Mouse (Mus musculus) cerebellum, postnatal 4 days (tissue): ENCODE results near the gene Zbtb16.
A peak's percentile ranks its signal among the peaks of the same experiment; 100 is the strongest.

ENCODE experiments used
- DNase-seq, 2 experiments: peaks; one replicate each; pipeline ENCODE4 v3.0.0; 2022; ENCODE audit warnings: low spot score in 2 of 2, mixed read lengths in 1 of 2

Zbtb16 gene

GRCm38 (mm10) chr9:48646781-48647647, 189.0 kb downstream of the Zbtb16 start:
- no peak for DNase-seq

GRCm38 (mm10) chr9:48646251-48646650, 189.8 kb downstream of the Zbtb16 start:
- DNase-seq: peak; percentile 52 to 79

GRCm38 (mm10) chr9:48645648-48646126, 190.3 kb downstream of the Zbtb16 start:
- DNase-seq: no peak

DNA sequence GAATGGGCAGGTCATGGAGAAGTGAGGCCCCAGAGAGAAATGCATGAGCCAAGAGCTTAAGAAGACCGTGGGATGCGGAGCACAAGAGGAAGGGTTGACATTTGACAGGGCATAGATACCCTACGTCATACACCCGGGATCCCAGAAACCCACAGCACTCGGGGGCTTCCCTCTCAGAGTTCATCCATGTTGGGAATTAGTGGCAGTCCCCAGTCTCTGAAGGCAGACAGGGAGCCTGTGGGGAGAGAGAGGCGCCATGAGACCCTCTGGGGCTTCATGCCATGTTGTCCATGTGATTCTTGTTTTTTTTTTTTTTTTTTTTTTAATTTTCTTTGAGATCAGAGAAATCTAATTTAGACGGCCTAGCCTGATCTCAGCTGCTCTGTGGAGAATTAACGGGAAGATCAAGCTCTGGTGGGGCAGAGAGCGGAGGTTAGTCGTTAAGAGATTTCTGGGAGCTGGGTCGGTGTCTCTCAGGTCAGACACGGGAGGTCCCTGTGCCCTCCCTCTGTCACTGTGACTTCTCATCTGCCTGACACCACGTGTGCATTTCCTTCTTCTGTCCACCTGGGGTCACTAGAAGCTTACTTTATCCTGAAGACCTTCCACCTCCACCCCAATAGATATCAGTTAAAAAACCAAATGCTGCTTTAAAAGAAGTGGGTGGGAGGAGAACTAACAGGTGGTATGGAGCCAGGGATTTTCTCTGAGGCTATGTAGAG, 190.9 kb downstream of the Zbtb16 start:
- DNase-seq: peak in 1 of 2 experiments; percentile 40

DNA sequence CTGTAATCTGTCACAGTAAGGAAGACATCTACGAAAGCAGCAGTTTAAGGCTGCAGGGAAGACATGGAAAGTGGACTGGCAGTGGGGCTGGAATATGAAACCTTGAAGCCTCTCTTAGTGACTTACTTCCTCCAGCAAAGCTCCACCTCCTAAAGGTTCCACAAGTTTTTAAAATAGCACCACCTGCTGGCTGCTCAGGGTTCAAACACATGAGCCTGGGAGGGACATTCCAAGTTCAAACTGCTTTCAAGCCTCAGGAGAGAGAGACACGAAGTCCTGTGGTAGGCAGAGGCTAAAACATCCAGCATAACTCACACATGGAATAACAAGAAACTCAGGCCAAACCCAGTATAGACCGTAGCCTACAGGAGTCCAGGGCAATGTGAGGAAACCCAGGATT, 191.6 kb downstream of the Zbtb16 start:
- no peak for DNase-seq

DNA sequence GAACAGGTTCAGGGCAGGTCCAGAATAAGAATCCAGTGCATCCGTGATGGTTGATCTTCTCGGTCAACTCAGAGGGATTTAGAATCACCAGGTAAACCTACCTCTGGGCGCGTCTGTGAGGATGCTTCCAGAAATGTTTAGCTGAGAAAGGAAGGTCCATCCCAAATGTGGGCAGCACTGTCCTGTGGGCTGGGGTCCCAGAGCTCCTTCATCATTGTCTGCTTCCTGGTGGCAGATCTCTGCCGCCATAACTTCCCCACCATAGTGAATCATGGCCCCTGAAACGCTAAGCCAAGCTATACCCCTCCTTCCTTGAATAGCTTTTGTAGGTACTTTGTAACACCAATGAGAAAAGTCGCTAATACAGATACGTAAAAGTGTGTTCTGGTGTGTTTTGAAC, 194.4 kb downstream of the Zbtb16 start:
- no peak for DNase-seq

DNA sequence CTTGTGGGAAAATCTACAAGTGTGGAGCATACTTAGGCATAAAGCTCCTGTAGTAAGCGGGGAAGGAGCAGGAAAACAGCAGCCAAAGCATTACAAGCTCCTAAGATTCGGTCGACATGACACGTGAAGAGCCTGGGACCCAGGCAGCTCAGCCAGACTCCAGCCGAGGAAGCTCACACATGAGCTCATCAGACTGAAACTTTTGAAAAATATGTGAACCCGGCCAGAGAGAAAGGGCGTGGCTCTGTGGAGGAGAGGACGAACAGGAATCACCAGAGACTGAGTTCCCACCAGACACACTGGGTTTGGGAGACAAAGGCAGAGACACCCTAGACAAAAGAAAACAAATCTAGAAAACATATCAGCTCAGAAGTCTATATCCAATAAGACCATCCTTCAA, 195.1 kb downstream of the Zbtb16 start:
- no peak for DNase-seq

DNA sequence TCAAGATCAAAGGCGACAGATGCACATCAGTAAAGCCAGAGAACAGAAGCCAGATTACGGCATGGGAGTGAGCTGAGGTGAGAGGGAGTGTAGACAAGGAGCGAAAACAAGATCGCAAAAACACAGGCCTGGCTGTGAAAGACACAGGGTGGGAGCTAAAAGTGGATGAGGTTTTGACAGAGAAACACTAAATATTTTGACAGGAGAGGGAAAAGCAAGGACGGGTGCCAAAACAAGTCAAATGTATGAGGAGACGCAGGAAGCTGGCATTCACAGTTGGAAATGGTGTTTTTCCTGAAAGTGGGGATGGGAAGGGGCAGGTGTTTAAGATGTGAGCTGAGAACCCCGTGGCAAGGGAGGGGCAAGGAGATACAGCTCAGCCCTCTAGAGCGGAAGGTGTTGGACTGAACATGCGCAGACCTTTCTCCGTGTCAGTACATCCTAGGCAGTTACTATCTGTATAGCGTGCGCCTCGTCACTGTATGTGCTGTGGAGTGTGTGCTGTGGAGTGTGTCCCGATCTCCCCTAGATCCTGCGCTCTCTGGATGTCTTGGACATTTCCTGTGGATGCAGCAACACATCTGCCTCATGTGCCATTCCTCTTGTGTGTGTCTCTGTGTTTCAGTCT, 197.7 kb downstream of the Zbtb16 start:
- no peak for DNase-seq

- no peak for DNase-seq
These were observed 198.9 kb downstream of the Zbtb16 start for GRCm38 (mm10) chr9:48637161-48637560.

- no peak for DNase-seq
These were observed 200.3 kb downstream of the Zbtb16 start for GRCm38 (mm10) chr9:48635576-48636350.

DNA sequence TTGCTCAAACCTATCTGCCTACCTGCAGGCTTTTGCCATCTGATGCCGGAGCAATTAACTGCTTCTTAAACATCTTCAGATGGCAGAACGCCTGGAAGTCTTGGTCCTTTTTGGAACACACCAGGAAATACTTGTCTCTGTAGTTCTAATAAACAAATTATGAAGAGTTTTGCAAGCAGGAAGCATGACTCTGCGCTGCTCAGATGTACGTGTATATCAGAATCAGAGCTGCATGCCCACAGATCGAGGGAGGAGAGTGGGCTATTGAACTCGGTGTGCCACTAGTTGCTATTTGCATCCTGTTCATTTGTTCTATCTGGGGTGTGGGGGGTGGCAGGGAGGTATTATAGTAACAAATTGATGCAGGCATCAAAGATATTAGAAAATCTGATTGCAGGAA, 202.9 kb downstream of the Zbtb16 start:
- DNase-seq: no peak

GRCm38 (mm10) chr9:48619268-48619667, 216.8 kb downstream of the Zbtb16 start:
- DNase-seq: no peak

GRCm38 (mm10) chr9:48618589-48618988, 217.4 kb downstream of the Zbtb16 start:
- DNase-seq: peak; percentile 48 to 80

DNA sequence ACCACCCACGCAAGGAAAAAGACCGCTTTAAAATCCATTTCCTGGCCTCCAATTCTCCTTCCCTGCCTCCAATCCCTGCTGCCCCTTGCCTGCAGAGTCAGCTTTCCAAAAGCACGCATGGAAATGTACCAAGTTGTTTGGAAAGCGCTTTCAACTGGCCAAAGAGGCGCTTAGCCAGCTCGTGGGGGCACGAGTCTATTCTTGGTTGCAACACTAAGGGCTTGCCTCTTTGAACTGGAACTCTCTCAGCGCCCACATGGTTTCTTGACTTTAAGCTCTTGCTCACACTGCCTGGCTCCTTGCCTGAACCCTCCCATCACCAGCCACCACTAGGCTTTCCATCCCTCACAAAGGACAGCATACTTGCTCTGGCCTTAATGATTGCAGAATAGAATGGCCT, 217.9 kb downstream of the Zbtb16 start:
- DNase-seq: peak in 1 of 2 experiments; percentile 21

- DNase-seq: no peak
These were observed 218.5 kb downstream of the Zbtb16 start for GRCm38 (mm10) chr9:48617511-48618010.

DNA sequence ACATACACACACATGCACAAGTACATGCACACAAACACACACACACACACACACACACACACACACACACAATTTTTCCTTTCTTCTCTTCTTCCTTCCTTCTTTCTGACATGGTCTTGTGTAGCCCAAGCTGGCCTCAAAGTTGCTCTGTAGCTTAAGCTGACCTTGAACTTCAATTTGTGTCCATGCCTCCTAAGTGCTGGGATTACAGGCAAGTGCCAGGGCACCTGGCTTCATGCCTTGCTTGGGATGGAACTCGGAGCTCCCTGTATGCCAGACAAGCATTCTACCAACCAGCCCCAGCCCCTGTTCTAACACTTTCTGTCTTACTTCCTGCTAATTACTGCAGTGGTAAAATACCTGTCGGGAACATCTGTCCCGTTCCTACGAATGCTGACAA, 222.8 kb downstream of the Zbtb16 start:
- DNase-seq: no peak

GRCm38 (mm10) chr9:48612542-48612941, 223.5 kb downstream of the Zbtb16 start:
- no peak for DNase-seq

- no peak for DNase-seq
These were observed 225.0 kb downstream of the Zbtb16 start for GRCm38 (mm10) chr9:48611032-48611431.

DNA sequence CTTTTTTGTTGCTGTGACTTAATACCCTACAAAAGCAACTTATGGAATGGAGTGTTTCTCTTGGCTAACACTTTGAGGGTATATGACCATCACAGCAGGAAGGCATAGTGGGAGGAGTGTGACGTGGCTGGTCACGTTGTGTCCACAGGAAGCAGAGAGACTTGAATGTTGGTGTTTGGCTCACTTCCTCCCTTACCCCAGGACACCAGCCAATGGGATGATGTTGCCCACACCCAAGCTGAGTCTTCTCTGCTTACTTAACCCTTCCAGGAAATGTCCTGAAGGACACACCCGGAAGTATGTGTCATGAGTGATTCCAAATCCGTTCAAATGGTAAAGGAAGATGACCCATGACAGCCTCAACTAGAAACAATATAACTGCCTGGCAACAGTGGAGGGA, 226.3 kb downstream of the Zbtb16 start:
- DNase-seq: no peak

GRCm38 (mm10) chr9:48607417-48607816, 228.6 kb downstream of the Zbtb16 start:
- no peak for DNase-seq

- no peak for DNase-seq
These were observed 229.9 kb downstream of the Zbtb16 start for GRCm38 (mm10) chr9:48606171-48606570.
